Mouse (Mus musculus) lung, embryonic 14.5 days (tissue): ENCODE data around the gene Prkaca. TPM values are rescaled to one million over a fixed set of nuclear protein-coding genes. Genes with fewer than 3 reads are reported as not detected.
A peak's percentile ranks its signal among the peaks of the same experiment; 100 is the strongest.
"Not testable (repeated sequence)": the region's sequence is repeated elsewhere in the genome, so short reads cannot be mapped to it uniquely, and the experiment has no call there.

ENCODE experiments used
- ATAC-seq: fragments of 200-750 bp; cut with Nextera tagmentation; 2 replicates; pipeline ENCODE4 v1.8.0; 2017; ENCODE audit warnings: mild to moderate bottlenecking, moderate TSS enrichment, moderate library complexity; ENCODE audit not compliant: insufficient read depth
- DNase-seq: peaks from one replicate; pipeline ENCODE4 v3.0.0-alpha.2; 2015
- H3K27ac ChIP-seq: fragments of 300-500 bp; sonication (generic); 2 replicates; pipeline ENCODE4 v1.5.1; 2014; ENCODE audit warnings: low read depth, mild to moderate bottlenecking, moderate library complexity
- H3K27me3 ChIP-seq: fragments of 300-500 bp; sonication (generic); 2 replicates; pipeline ENCODE4 v1.6.1; 2014; ENCODE audit warnings: low read length, control low read depth; ENCODE audit not compliant: insufficient read depth
- H3K36me3 ChIP-seq: fragments of 300-500 bp; sonication (generic); 2 replicates; pipeline ENCODE4 v1.6.1; 2014; ENCODE audit warnings: control low read depth; ENCODE audit not compliant: insufficient read depth
- H3K4me1 ChIP-seq: fragments of 300-500 bp; sonication (generic); 2 replicates; pipeline ENCODE4 v1.6.1; 2014; ENCODE audit warnings: antibody characterized with exemption, control low read depth; ENCODE audit not compliant: insufficient read depth
- H3K4me2 ChIP-seq: fragments of 300-500 bp; sonication (generic); 2 replicates; pipeline ENCODE4 v1.6.1; 2014; ENCODE audit warnings: mild to moderate bottlenecking
- H3K4me3 ChIP-seq: fragments of 300-500 bp; sonication (generic); 2 replicates; pipeline ENCODE4 v1.5.1; 2014; ENCODE audit warnings: low read depth, low read length
- H3K9ac ChIP-seq: fragments of 300-500 bp; sonication (generic); 2 replicates; pipeline ENCODE4 v1.6.1; 2014
- H3K9me3 ChIP-seq: fragments of 300-500 bp; sonication (generic); 2 replicates; pipeline ENCODE4 v1.6.1; 2016; ENCODE audit warnings: low read depth, low read length, control low read depth
- CTCF ChIP-seq: IDR thresholded peaks from 2 replicates; pipeline ENCODE4 v1.5.1; 2016; ENCODE audit warnings: antibody characterized with exemption, low read depth
- WGBS: fragments of 180-500 bp; shearing (Covaris S2); extraction: QIAGEN DNeasy Blood & Tissue Kit; methylation state at CpG from one replicate; pipeline ENCODE4 v1.1.7; 2014; 5-methylcytosine and 5-hydroxymethylcytosine counted together
- polyA plus RNA-seq: library from polyadenylated mRNA; unstranded; fragments of >200 nt; fragmentation: Nextera tagmentation; extraction: Ambion mirVana; gene quantifications from 2 replicates; pipeline ENCODE4 v1.2.1, GENCODE M21; 2014

The Prkaca gene
- polyA plus RNA-seq, 1 experiment from 2014 or later = 136 TPM

GRCm38 (mm10) chr8:83982449-83982848 lies 9.7 kb downstream of the Prkaca start:
- H3K4me1 ChIP-seq = peaks cover 5% of the 10 kb centered on the region; the same call in 1 of the 2 replicates
- H3K9me3 ChIP-seq = no peaks in the 10 kb centered on the region
- DNase-seq = no peak
- no peak overlapping the region for H3K4me3 ChIP-seq
- no peak overlapping the region for H3K27ac ChIP-seq
- no peak for TF ChIP-seq CTCF
- no peak for ATAC-seq
- WGBS = 70% methylated on average over 4 of the region's 4 CpGs
- H3K9ac ChIP-seq = no peak overlapping the region
- H3K27me3 ChIP-seq = no peaks in the 10 kb centered on the region
- no peak overlapping the region for H3K4me2 ChIP-seq
- H3K36me3 ChIP-seq = peaks cover 84% of the 10 kb centered on the region

- H3K4me2 ChIP-seq, H3K4me3 ChIP-seq, H3K9me3 ChIP-seq, H3K27ac ChIP-seq, H3K4me1 ChIP-seq, H3K9ac ChIP-seq, DNase-seq, ATAC-seq, H3K27me3 ChIP-seq: not testable (repeated sequence)
- 0 out of 2 replicates have a peak, but pooled peaks have one; percentile 15 for TF ChIP-seq CTCF
- peaks cover 88% of the 10 kb centered on the region for H3K36me3 ChIP-seq
- 92% methylated on average over 2 of the region's 2 CpGs for WGBS
Observed at GRCm38 (mm10) chr8:83983222-83983621, 10.4 kb downstream of the Prkaca start.

- DNase-seq (no peak), ATAC-seq (no peak)
- H3K4me2 ChIP-seq = no peak overlapping the region
- no peaks in the 10 kb centered on the region for H3K27me3 ChIP-seq
- peaks cover 92% of the 10 kb centered on the region for H3K36me3 ChIP-seq
- H3K4me1 ChIP-seq = no peaks in the 10 kb centered on the region
- H3K27ac ChIP-seq = no peak overlapping the region
- no peak for TF ChIP-seq CTCF
- no peak overlapping the region for H3K9ac ChIP-seq
- WGBS = 83% methylated on average over 7 of the region's 7 CpGs
- H3K9me3 ChIP-seq = no peaks in the 10 kb centered on the region
- no peak overlapping the region for H3K4me3 ChIP-seq
Observed at GRCm38 (mm10) chr8:83989243-83989642, 16.4 kb downstream of the Prkaca start.

- H3K36me3 ChIP-seq = peaks cover 92% of the 10 kb centered on the region
- 92% methylated on average over 14 of the region's 14 CpGs for WGBS
- DNase-seq (no peak), ATAC-seq (no peak)
- no peak overlapping the region for H3K27ac ChIP-seq
- H3K4me3 ChIP-seq = no peak overlapping the region
- no peaks in the 10 kb centered on the region for H3K9me3 ChIP-seq
- H3K27me3 ChIP-seq = no peaks in the 10 kb centered on the region
- no peak for TF ChIP-seq CTCF
- H3K4me1 ChIP-seq = no peaks in the 10 kb centered on the region
- no peak overlapping the region for H3K9ac ChIP-seq
- H3K4me2 ChIP-seq = no peak overlapping the region
Observed at GRCm38 (mm10) chr8:83990170-83990569, 17.4 kb downstream of the Prkaca start.

GRCm38 (mm10) chr8:83992488-83992887 lies 19.7 kb downstream of the Prkaca start:
- Histone ChIP-seq H3K4me3 (no peak overlapping the region), H3K36me3 (peaks cover 73% of the 10 kb centered on the region), H3K27ac (no peak overlapping the region), H3K4me2 (no peak overlapping the region), H3K27me3 (no peaks in the 10 kb centered on the region), H3K9me3 (no peaks in the 10 kb centered on the region), H3K9ac (no peak overlapping the region), H3K4me1 (no peaks in the 10 kb centered on the region; the same call in 1 of the 2 replicates)
- ATAC-seq (no peak), DNase-seq (no peak)
- WGBS = 84% methylated on average over 2 of the region's 2 CpGs
- TF ChIP-seq CTCF = no peak

- TF ChIP-seq CTCF = no peak
- H3K4me1 ChIP-seq = peaks cover 2% of the 10 kb centered on the region
- no peaks in the 10 kb centered on the region for H3K9me3 ChIP-seq
- H3K27me3 ChIP-seq = no peaks in the 10 kb centered on the region
- H3K4me3 ChIP-seq = no peak overlapping the region
- DNase-seq (no peak), ATAC-seq (no peak)
- H3K9ac ChIP-seq = no peak overlapping the region
- no peak overlapping the region for H3K4me2 ChIP-seq
- no peak overlapping the region for H3K27ac ChIP-seq
- WGBS = 77% methylated on average over 3 of the region's 3 CpGs
- H3K36me3 ChIP-seq = peaks cover 59% of the 10 kb centered on the region
Observed at GRCm38 (mm10) chr8:83994030-83994429, 21.2 kb downstream of the Prkaca start.

GRCm38 (mm10) chr8:83995973-83996372 lies 23.2 kb downstream of the Prkaca start:
- Histone ChIP-seq H3K4me3 (peak overlapping the region; percentile 81), H3K27ac (peak overlapping the region; percentile 98; the same call in 1 of the 2 replicates), H3K4me1 (peaks cover 6% of the 10 kb centered on the region), H3K9me3 (no peaks in the 10 kb centered on the region), H3K9ac (peak overlapping the region; percentile 80; the same call in 1 of the 2 replicates), H3K36me3 (peaks cover 60% of the 10 kb centered on the region), H3K27me3 (0 out of 2 replicates have a peak, but pooled peaks cover 3% of the 10 kb centered on the region), H3K4me2 (peak overlapping the region; percentile 89)
- WGBS = 17% methylated on average over 12 of the region's 12 CpGs
- TF ChIP-seq CTCF = no peak
- ATAC-seq (peak; percentile 5; the same call in 1 of the 2 replicates), DNase-seq (peak; percentile 26)
